Mouse (Mus musculus): ENCODE results near the gene Stk25. TPM values are rescaled to one million over a fixed set of nuclear protein-coding genes. Genes with fewer than 3 reads are reported as not detected.

Gene Stk25
- polyA plus RNA-seq, 1 experiment: 79.6 TPM

GRCm38 (mm10) chr1:93668791-93669548 lies 10.5 kb upstream of the Stk25 start:
- Histone ChIP-seq H3K27me3 (ENCODE audit: control insufficient read depth, insufficient read depth, low read length, poor library complexity, severe bottlenecking) (no peaks in the 10 kb centered on the region), H3K36me3 (ENCODE audit: control insufficient read depth, insufficient read depth, low read length, poor library complexity, severe bottlenecking) (no peaks in the 10 kb centered on the region), H3K27ac (ENCODE audit: insufficient read depth, low read length) (0 out of 2 replicates have a peak overlapping the region, but pooled peaks have one; percentile 5), H3K4me1 (ENCODE audit: control insufficient read depth, insufficient read depth, low read length) (no peaks in the 10 kb centered on the region), H3K9me3 (replicated peaks; ENCODE audit: control insufficient read depth, insufficient read depth, low read length, poor library complexity, severe bottlenecking) (no peaks in the 10 kb centered on the region), H3K9ac (ENCODE audit: low read depth, poor library complexity, severe bottlenecking) (0 out of 2 replicates have a peak overlapping the region, but pooled peaks have one; percentile 2), H3K4me3 (ENCODE audit: low read depth, low read length) (peak overlapping the region; percentile 63)
- TF ChIP-seq CTCF (IDR thresholded peaks at IDR 0.05; ENCODE audit: low read depth, low read length) (peak; percentile 58), EP300 (IDR thresholded peaks at IDR 0.05; ENCODE audit: insufficient read depth, low read depth, low read length) (0 out of 2 replicates have a peak, but pooled peaks have one; percentile 35), POLR2A (IDR thresholded peaks at IDR 0.05; ENCODE audit: insufficient read depth, low read length) (peak; percentile 32)

GRCm38 (mm10) chr1:93667760-93668400 lies 9.4 kb upstream of the Stk25 start:
- Histone ChIP-seq H3K27ac (ENCODE audit: insufficient read depth, low read length) (peak overlapping the region; percentile 40; the same call in 1 of the 2 replicates), H3K9me3 (replicated peaks; ENCODE audit: control insufficient read depth, insufficient read depth, low read length, poor library complexity, severe bottlenecking) (no peaks in the 10 kb centered on the region), H3K9ac (ENCODE audit: low read depth, poor library complexity, severe bottlenecking) (peak overlapping the region; percentile 2; the same call in 1 of the 2 replicates), H3K36me3 (ENCODE audit: control insufficient read depth, insufficient read depth, low read length, poor library complexity, severe bottlenecking) (no peaks in the 10 kb centered on the region), H3K27me3 (ENCODE audit: control insufficient read depth, insufficient read depth, low read length, poor library complexity, severe bottlenecking) (no peaks in the 10 kb centered on the region), H3K4me3 (ENCODE audit: low read depth, low read length) (peak overlapping the region; percentile 59), H3K4me1 (ENCODE audit: control insufficient read depth, insufficient read depth, low read length) (no peaks in the 10 kb centered on the region)
- no peak for TF ChIP-seq EP300 (IDR thresholded peaks at IDR 0.05; ENCODE audit: insufficient read depth, low read depth, low read length)
- no peak for TF ChIP-seq POLR2A (IDR thresholded peaks at IDR 0.05; ENCODE audit: insufficient read depth, low read length)
- TF ChIP-seq CTCF (IDR thresholded peaks at IDR 0.05; ENCODE audit: low read depth, low read length): no peak

GRCm38 (mm10) chr1:93657025-93657360 lies 1.5 kb downstream of the Stk25 start:
- no peak overlapping the region for H3K27ac ChIP-seq (ENCODE audit: insufficient read depth, low read length)
- no peak overlapping the region for H3K9ac ChIP-seq (ENCODE audit: low read depth, poor library complexity, severe bottlenecking)
- no peaks in the 10 kb centered on the region for H3K27me3 ChIP-seq (ENCODE audit: control insufficient read depth, insufficient read depth, low read length, poor library complexity, severe bottlenecking)
- no peaks in the 10 kb centered on the region for H3K36me3 ChIP-seq (ENCODE audit: control insufficient read depth, insufficient read depth, low read length, poor library complexity, severe bottlenecking)
- no peaks in the 10 kb centered on the region for H3K4me1 ChIP-seq (ENCODE audit: control insufficient read depth, insufficient read depth, low read length)
- no peak overlapping the region for H3K4me3 ChIP-seq (ENCODE audit: low read depth, low read length)
- H3K9me3 ChIP-seq (replicated peaks; ENCODE audit: control insufficient read depth, insufficient read depth, low read length, poor library complexity, severe bottlenecking): no peaks in the 10 kb centered on the region
- no peak for TF ChIP-seq POLR2A (IDR thresholded peaks at IDR 0.05; ENCODE audit: insufficient read depth, low read length)
- TF ChIP-seq EP300 (IDR thresholded peaks at IDR 0.05; ENCODE audit: insufficient read depth, low read depth, low read length): no peak
- no peak for TF ChIP-seq CTCF (IDR thresholded peaks at IDR 0.05; ENCODE audit: low read depth, low read length)

- no peaks in the 10 kb centered on the region for H3K27me3 ChIP-seq (ENCODE audit: control insufficient read depth, insufficient read depth, low read length, poor library complexity, severe bottlenecking)
- no peak for TF ChIP-seq POLR2A (IDR thresholded peaks at IDR 0.05; ENCODE audit: insufficient read depth, low read length)
- TF ChIP-seq EP300 (IDR thresholded peaks at IDR 0.05; ENCODE audit: insufficient read depth, low read depth, low read length): no peak
- TF ChIP-seq CTCF (IDR thresholded peaks at IDR 0.05; ENCODE audit: low read depth, low read length): no peak
- H3K9ac ChIP-seq (ENCODE audit: low read depth, poor library complexity, severe bottlenecking): no peak overlapping the region
- H3K9me3 ChIP-seq (replicated peaks; ENCODE audit: control insufficient read depth, insufficient read depth, low read length, poor library complexity, severe bottlenecking): no peaks in the 10 kb centered on the region
- H3K36me3 ChIP-seq (ENCODE audit: control insufficient read depth, insufficient read depth, low read length, poor library complexity, severe bottlenecking): no peaks in the 10 kb centered on the region
- H3K4me1 ChIP-seq (ENCODE audit: control insufficient read depth, insufficient read depth, low read length): no peaks in the 10 kb centered on the region
- no peak overlapping the region for H3K27ac ChIP-seq (ENCODE audit: insufficient read depth, low read length)
- no peak overlapping the region for H3K4me3 ChIP-seq (ENCODE audit: low read depth, low read length)
These were observed 2.0 kb downstream of the Stk25 start for GRCm38 (mm10) chr1:93656325-93657024.

- H3K27ac ChIP-seq (ENCODE audit: insufficient read depth, low read length): no peak overlapping the region
- H3K4me3 ChIP-seq (ENCODE audit: low read depth, low read length): no peak overlapping the region
- no peaks in the 10 kb centered on the region for H3K27me3 ChIP-seq (ENCODE audit: control insufficient read depth, insufficient read depth, low read length, poor library complexity, severe bottlenecking)
- no peak overlapping the region for H3K9ac ChIP-seq (ENCODE audit: low read depth, poor library complexity, severe bottlenecking)
- H3K4me1 ChIP-seq (ENCODE audit: control insufficient read depth, insufficient read depth, low read length): no peaks in the 10 kb centered on the region
- TF ChIP-seq POLR2A (IDR thresholded peaks at IDR 0.05; ENCODE audit: insufficient read depth, low read length) (no peak), EP300 (IDR thresholded peaks at IDR 0.05; ENCODE audit: insufficient read depth, low read depth, low read length) (no peak), CTCF (IDR thresholded peaks at IDR 0.05; ENCODE audit: low read depth, low read length) (no peak)
- no peaks in the 10 kb centered on the region for H3K9me3 ChIP-seq (replicated peaks; ENCODE audit: control insufficient read depth, insufficient read depth, low read length, poor library complexity, severe bottlenecking)
- no peaks in the 10 kb centered on the region for H3K36me3 ChIP-seq (ENCODE audit: control insufficient read depth, insufficient read depth, low read length, poor library complexity, severe bottlenecking)
These were observed 3.7 kb downstream of the Stk25 start for GRCm38 (mm10) chr1:93654798-93655197.
